Mouse (Mus musculus): ENCODE data around the gene Stk11ip. TPM values are rescaled to one million over a fixed set of nuclear protein-coding genes. Genes with fewer than 3 reads are reported as not detected.

Stk11ip gene
- polyA plus RNA-seq, 1 experiment from 2014 or later = 21.0 TPM

DNA sequence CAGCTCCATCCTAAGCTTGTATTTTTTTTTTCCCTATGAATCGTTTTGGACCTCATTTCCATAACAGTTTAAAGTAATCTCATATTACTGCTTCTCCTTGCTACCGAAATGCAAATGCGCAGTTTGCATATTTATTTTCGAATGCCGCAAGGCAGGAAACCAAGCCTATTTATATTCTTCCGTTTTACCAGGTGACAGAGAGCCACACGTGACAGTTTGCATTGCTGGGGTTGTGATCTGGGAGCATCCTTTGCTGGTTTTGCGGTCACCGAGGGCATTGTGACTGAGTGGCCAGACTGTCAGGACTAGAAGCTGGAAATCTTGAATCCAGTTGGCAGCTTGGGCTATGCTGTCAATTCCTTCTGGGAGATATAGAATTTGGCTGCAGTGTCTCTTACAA, 44.3 kb downstream of the Stk11ip start:
- Histone ChIP-seq H3K4me3 (replicated peaks; ENCODE audit: low read depth, low read length) (no peak overlapping the region), H3K36me3 (ENCODE audit: control insufficient read depth, insufficient read depth, low read length) (no peaks in the 10 kb centered on the region), H3K9ac (replicated peaks; ENCODE audit: low read length) (no peak overlapping the region), H3K27ac (replicated peaks; ENCODE audit: low read depth, low read length) (no peak overlapping the region), H3K9me3 (ENCODE audit: control insufficient read depth, low read length) (peaks cover 4% of the 10 kb centered on the region; the same call in 1 of the 2 replicates), H3K4me1 (ENCODE audit: control insufficient read depth, insufficient read depth, low read length) (no peaks in the 10 kb centered on the region), H3K27me3 (ENCODE audit: control insufficient read depth, insufficient read depth, low read length) (no peaks in the 10 kb centered on the region), H3K4me2 (ENCODE audit: low read length) (no peak overlapping the region)
- WGBS = 62% methylated on average over 9 of the region's 9 CpGs
- peak; percentile 30 for DNase-seq
- ATAC-seq (ENCODE audit: low FRiP score, low TSS enrichment) = no peak

GRCm38 (mm10) chr1:75570403-75570802, 49.1 kb downstream of the Stk11ip start:
- H3K4me2 ChIP-seq (ENCODE audit: low read length) = no peak overlapping the region
- no peaks in the 10 kb centered on the region for H3K4me1 ChIP-seq (ENCODE audit: control insufficient read depth, insufficient read depth, low read length)
- no peaks in the 10 kb centered on the region for H3K36me3 ChIP-seq (ENCODE audit: control insufficient read depth, insufficient read depth, low read length)
- WGBS = 52% methylated on average over 6 of the region's 6 CpGs
- no peak overlapping the region for H3K27ac ChIP-seq (replicated peaks; ENCODE audit: low read depth, low read length)
- H3K9me3 ChIP-seq (ENCODE audit: control insufficient read depth, low read length) = no peaks in the 10 kb centered on the region
- DNase-seq (no peak), ATAC-seq (ENCODE audit: low FRiP score, low TSS enrichment) (no peak)
- no peak overlapping the region for H3K4me3 ChIP-seq (replicated peaks; ENCODE audit: low read depth, low read length)
- no peaks in the 10 kb centered on the region for H3K27me3 ChIP-seq (ENCODE audit: control insufficient read depth, insufficient read depth, low read length)
- no peak overlapping the region for H3K9ac ChIP-seq (replicated peaks; ENCODE audit: low read length)

GRCm38 (mm10) chr1:75572776-75573175, 51.4 kb downstream of the Stk11ip start:
- 81% methylated on average over 6 of the region's 6 CpGs for WGBS
- H3K9ac ChIP-seq (replicated peaks; ENCODE audit: low read length) = no peak overlapping the region
- no peaks in the 10 kb centered on the region for H3K9me3 ChIP-seq (ENCODE audit: control insufficient read depth, low read length)
- ATAC-seq (ENCODE audit: low FRiP score, low TSS enrichment) (no peak), DNase-seq (no peak)
- no peaks in the 10 kb centered on the region for H3K27me3 ChIP-seq (ENCODE audit: control insufficient read depth, insufficient read depth, low read length)
- H3K4me2 ChIP-seq (ENCODE audit: low read length) = no peak overlapping the region
- no peak overlapping the region for H3K4me3 ChIP-seq (replicated peaks; ENCODE audit: low read depth, low read length)
- no peak overlapping the region for H3K27ac ChIP-seq (replicated peaks; ENCODE audit: low read depth, low read length)
- H3K4me1 ChIP-seq (ENCODE audit: control insufficient read depth, insufficient read depth, low read length) = no peaks in the 10 kb centered on the region
- no peaks in the 10 kb centered on the region for H3K36me3 ChIP-seq (ENCODE audit: control insufficient read depth, insufficient read depth, low read length)

GRCm38 (mm10) chr1:75573715-75574114, 52.4 kb downstream of the Stk11ip start:
- no peak overlapping the region for H3K27ac ChIP-seq (replicated peaks; ENCODE audit: low read depth, low read length)
- no peaks in the 10 kb centered on the region for H3K27me3 ChIP-seq (ENCODE audit: control insufficient read depth, insufficient read depth, low read length)
- H3K36me3 ChIP-seq (ENCODE audit: control insufficient read depth, insufficient read depth, low read length) = no peaks in the 10 kb centered on the region
- no peaks in the 10 kb centered on the region for H3K4me1 ChIP-seq (ENCODE audit: control insufficient read depth, insufficient read depth, low read length)
- DNase-seq = no peak
- ATAC-seq (ENCODE audit: low FRiP score, low TSS enrichment) = no peak
- no peaks in the 10 kb centered on the region for H3K9me3 ChIP-seq (ENCODE audit: control insufficient read depth, low read length)
- H3K9ac ChIP-seq (replicated peaks; ENCODE audit: low read length) = no peak overlapping the region
- H3K4me3 ChIP-seq (replicated peaks; ENCODE audit: low read depth, low read length) = no peak overlapping the region
- WGBS = 77% methylated on average over 7 of the region's 7 CpGs
- H3K4me2 ChIP-seq (ENCODE audit: low read length) = no peak overlapping the region

GRCm38 (mm10) chr1:75574476-75575310, 53.4 kb downstream of the Stk11ip start:
- Histone ChIP-seq H3K9me3 (ENCODE audit: control insufficient read depth, low read length) (no peaks in the 10 kb centered on the region), H3K27ac (replicated peaks; ENCODE audit: low read depth, low read length) (no peak overlapping the region), H3K9ac (replicated peaks; ENCODE audit: low read length) (no peak overlapping the region), H3K4me1 (ENCODE audit: control insufficient read depth, insufficient read depth, low read length) (no peaks in the 10 kb centered on the region), H3K4me2 (ENCODE audit: low read length) (no peak overlapping the region), H3K36me3 (ENCODE audit: control insufficient read depth, insufficient read depth, low read length) (no peaks in the 10 kb centered on the region), H3K4me3 (replicated peaks; ENCODE audit: low read depth, low read length) (no peak overlapping the region), H3K27me3 (ENCODE audit: control insufficient read depth, insufficient read depth, low read length) (no peaks in the 10 kb centered on the region)
- ATAC-seq (ENCODE audit: low FRiP score, low TSS enrichment) = no peak
- no peak for DNase-seq
- WGBS = 79% methylated on average over 17 of the region's 17 CpGs

DNA sequence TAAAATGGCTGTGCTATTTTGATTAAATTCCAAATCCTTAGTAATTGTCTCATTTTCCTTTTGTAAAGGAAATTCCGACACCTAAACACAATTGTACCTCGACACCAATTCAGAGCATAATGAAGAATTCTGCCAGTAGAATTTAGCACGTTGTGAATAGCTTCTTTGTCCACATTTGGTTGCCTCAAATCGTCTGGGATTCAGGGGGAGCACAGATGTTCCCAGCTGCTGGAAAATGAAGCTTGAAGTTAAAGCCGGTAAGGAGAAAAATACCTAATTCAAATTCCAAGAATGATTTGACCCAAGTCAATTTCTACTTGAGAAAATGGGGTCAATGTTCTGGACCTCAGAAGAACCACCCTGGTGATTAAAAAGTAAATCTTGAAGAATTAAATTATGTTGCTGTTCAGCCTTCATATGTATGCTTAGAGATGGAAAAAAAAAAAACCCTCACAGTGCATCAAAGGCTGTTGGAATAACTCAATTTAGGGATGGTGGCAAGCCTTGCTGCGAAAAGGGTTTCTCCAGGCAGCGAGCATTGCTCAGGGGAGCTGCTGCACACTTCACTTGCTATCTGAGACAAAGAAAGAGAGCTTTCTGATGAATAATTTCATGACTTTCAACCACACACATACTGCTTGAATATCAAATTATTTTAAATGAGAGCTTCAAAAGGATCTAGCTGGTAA, 60.8 kb downstream of the Stk11ip start:
- Histone ChIP-seq H3K9me3 (ENCODE audit: control insufficient read depth, low read length) (no peaks in the 10 kb centered on the region), H3K4me2 (ENCODE audit: low read length) (no peak overlapping the region), H3K9ac (replicated peaks; ENCODE audit: low read length) (0 out of 2 replicates have a peak overlapping the region, but pooled peaks have one; percentile 23), H3K27me3 (ENCODE audit: control insufficient read depth, insufficient read depth, low read length) (no peaks in the 10 kb centered on the region), H3K27ac (replicated peaks; ENCODE audit: low read depth, low read length) (peak overlapping the region; percentile 82), H3K36me3 (ENCODE audit: control insufficient read depth, insufficient read depth, low read length) (no peaks in the 10 kb centered on the region), H3K4me3 (replicated peaks; ENCODE audit: low read depth, low read length) (no peak overlapping the region), H3K4me1 (ENCODE audit: control insufficient read depth, insufficient read depth, low read length) (peaks cover 12% of the 10 kb centered on the region)
- ATAC-seq (ENCODE audit: low FRiP score, low TSS enrichment) (peak; percentile 24; the same call in 1 of the 2 replicates), DNase-seq (peak; percentile 76)
- WGBS = 13% methylated on average over 7 of the region's 7 CpGs

- 46% methylated on average over 5 of the region's 5 CpGs for WGBS
- no peaks in the 10 kb centered on the region for H3K27me3 ChIP-seq (ENCODE audit: control insufficient read depth, insufficient read depth, low read length)
- H3K36me3 ChIP-seq (ENCODE audit: control insufficient read depth, insufficient read depth, low read length) = no peaks in the 10 kb centered on the region
- no peaks in the 10 kb centered on the region for H3K9me3 ChIP-seq (ENCODE audit: control insufficient read depth, low read length)
- H3K27ac ChIP-seq (replicated peaks; ENCODE audit: low read depth, low read length) = peak overlapping the region; percentile 82
- H3K4me3 ChIP-seq (replicated peaks; ENCODE audit: low read depth, low read length) = no peak overlapping the region
- no peak overlapping the region for H3K4me2 ChIP-seq (ENCODE audit: low read length)
- H3K4me1 ChIP-seq (ENCODE audit: control insufficient read depth, insufficient read depth, low read length) = peaks cover 12% of the 10 kb centered on the region
- no peak overlapping the region for H3K9ac ChIP-seq (replicated peaks; ENCODE audit: low read length)
- DNase-seq (no peak), ATAC-seq (ENCODE audit: low FRiP score, low TSS enrichment) (peak; percentile 37; the same call in 1 of the 2 replicates)
These were observed 61.3 kb downstream of the Stk11ip start for GRCm38 (mm10) chr1:75582625-75582956.

DNA sequence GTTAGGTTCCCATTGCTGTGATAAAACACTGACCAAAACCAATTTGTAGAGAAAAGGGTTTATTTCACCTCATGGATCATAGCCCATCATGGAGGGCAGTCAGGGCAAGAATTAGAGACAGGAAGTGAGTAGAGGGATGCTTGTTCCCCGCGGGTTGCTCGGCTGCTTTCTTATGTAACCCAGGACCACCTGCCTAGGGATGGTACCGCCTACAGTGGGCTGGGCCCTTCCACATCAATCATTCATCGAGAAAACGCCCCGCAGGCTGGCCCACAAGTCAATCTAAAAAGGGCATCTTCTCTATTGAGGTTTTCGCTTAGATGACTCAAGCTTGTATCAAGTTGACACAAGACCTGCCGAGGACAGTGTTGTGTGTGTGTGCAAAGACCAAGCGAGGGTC, 61.7 kb downstream of the Stk11ip start:
- Histone ChIP-seq H3K4me3 (replicated peaks; ENCODE audit: low read depth, low read length) (no peak overlapping the region), H3K4me2 (ENCODE audit: low read length) (no peak overlapping the region), H3K4me1 (ENCODE audit: control insufficient read depth, insufficient read depth, low read length) (peaks cover 12% of the 10 kb centered on the region), H3K27ac (replicated peaks; ENCODE audit: low read depth, low read length) (peak overlapping the region; percentile 82), H3K9ac (replicated peaks; ENCODE audit: low read length) (no peak overlapping the region), H3K36me3 (ENCODE audit: control insufficient read depth, insufficient read depth, low read length) (no peaks in the 10 kb centered on the region), H3K27me3 (ENCODE audit: control insufficient read depth, insufficient read depth, low read length) (no peaks in the 10 kb centered on the region), H3K9me3 (ENCODE audit: control insufficient read depth, low read length) (no peaks in the 10 kb centered on the region)
- no peak for ATAC-seq (ENCODE audit: low FRiP score, low TSS enrichment)
- whole genome bisulfite sequencing = 75% methylated on average over 10 of the region's 10 CpGs
- no peak for DNase-seq

DNA sequence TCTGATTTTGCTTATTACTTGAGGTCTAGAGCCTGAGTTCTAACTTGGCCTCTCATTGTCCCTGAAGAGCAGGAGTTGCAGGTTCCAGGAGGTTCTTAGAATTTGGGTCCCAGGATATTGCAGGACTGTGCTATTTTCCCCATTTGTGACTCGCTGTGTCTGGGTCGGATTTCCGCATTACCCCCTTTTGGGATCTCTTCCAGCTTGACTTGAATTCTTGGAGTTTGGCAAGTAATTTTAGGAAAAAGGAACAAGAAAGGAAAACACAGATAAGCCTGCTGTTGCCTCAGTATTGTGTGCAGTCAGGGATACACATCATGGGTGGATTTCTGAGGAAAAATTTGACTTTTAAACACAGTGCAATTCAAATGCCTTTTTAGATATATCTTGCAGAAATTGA, 65.5 kb downstream of the Stk11ip start:
- 91% methylated on average over 3 of the region's 3 CpGs for WGBS
- H3K9ac ChIP-seq (replicated peaks; ENCODE audit: low read length) = no peak overlapping the region
- no peak overlapping the region for H3K4me3 ChIP-seq (replicated peaks; ENCODE audit: low read depth, low read length)
- H3K9me3 ChIP-seq (ENCODE audit: control insufficient read depth, low read length) = no peaks in the 10 kb centered on the region
- H3K4me2 ChIP-seq (ENCODE audit: low read length) = no peak overlapping the region
- DNase-seq = no peak
- ATAC-seq (ENCODE audit: low FRiP score, low TSS enrichment) = no peak
- peaks cover 4% of the 10 kb centered on the region for H3K4me1 ChIP-seq (ENCODE audit: control insufficient read depth, insufficient read depth, low read length)
- H3K27ac ChIP-seq (replicated peaks; ENCODE audit: low read depth, low read length) = no peak overlapping the region
- H3K36me3 ChIP-seq (ENCODE audit: control insufficient read depth, insufficient read depth, low read length) = no peaks in the 10 kb centered on the region
- no peaks in the 10 kb centered on the region for H3K27me3 ChIP-seq (ENCODE audit: control insufficient read depth, insufficient read depth, low read length)

Measured in midbrain, embryonic 14.5 days (tissue).